Mouse (Mus musculus) embryonic fibroblast, embryonic 13.5 days (primary cell): ENCODE data around the gene Ift80.

Source experiments
- CTCF ChIP-seq: IDR thresholded peaks from 2 replicates; pipeline ENCODE4 v1.5.1; 2011; ENCODE audit warnings: mild to moderate bottlenecking, control low read depth, low read length, moderate library complexity, borderline replicate concordance; ENCODE audit not compliant: insufficient read depth
- POLR2A ChIP-seq: IDR thresholded peaks from 2 replicates; pipeline ENCODE4 v1.6.1; 2011; ENCODE audit warnings: low read depth, mild to moderate bottlenecking, control low read depth, low read length, moderate library complexity

DNA sequence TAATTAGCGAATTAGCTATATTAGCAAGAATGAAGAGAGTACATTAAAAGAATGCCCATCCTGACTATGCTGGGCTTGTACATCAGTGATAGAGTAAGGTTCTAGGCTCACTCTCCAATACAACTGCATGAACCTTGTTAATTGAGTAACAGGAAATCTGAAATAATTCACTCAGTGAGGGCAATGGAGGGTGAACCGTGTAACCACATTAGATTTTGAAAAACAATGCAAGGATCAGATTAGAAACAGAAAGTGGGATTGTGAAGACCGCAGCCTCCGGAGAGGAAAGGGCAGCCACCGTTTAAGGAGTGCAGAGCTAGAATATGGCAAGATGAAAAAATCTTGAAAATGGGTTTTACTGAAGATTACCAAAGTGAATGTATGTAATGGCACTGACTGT is 36.9 kb upstream of the Ift80 start:
- TF ChIP-seq CTCF (no peak), POLR2A (no peak)
